Mouse (Mus musculus): ENCODE results near the gene Hoxd3. TPM values are rescaled to one million over a fixed set of nuclear protein-coding genes. Genes with fewer than 3 reads are reported as not detected.

The Hoxd3 gene
- polyA plus RNA-seq, 1 experiment from 2014 or later: 55.9 TPM

GRCm38 (mm10) chr2:74763976-74764375 lies 52.2 kb downstream of the Hoxd3 start:
- no peak for ATAC-seq (ENCODE audit: low FRiP score, low read depth)
- Histone ChIP-seq H3K9ac (no peak overlapping the region), H3K4me1 (peaks cover 20% of the 10 kb centered on the region), H3K4me3 (peak overlapping the region; percentile 60), H3K4me2 (replicated peaks) (peak overlapping the region; percentile 99), H3K36me3 (no peaks in the 10 kb centered on the region), H3K9me3 (no peaks in the 10 kb centered on the region), H3K27ac (no peak overlapping the region), H3K27me3 (replicated peaks) (peaks cover 22% of the 10 kb centered on the region)
- WGBS: 49% methylated on average over 10 of the region's 10 CpGs

GRCm38 (mm10) chr2:74774359-74774758 lies 62.6 kb downstream of the Hoxd3 start:
- Histone ChIP-seq H3K36me3 (no peaks in the 10 kb centered on the region), H3K4me1 (no peaks in the 10 kb centered on the region), H3K27ac (no peak overlapping the region), H3K9me3 (no peaks in the 10 kb centered on the region), H3K27me3 (replicated peaks) (no peaks in the 10 kb centered on the region), H3K9ac (no peak overlapping the region), H3K4me3 (no peak overlapping the region), H3K4me2 (replicated peaks) (no peak overlapping the region)
- ATAC-seq (ENCODE audit: low FRiP score, low read depth): no peak
- WGBS: 91% methylated on average over 2 of the region's 2 CpGs

- ATAC-seq (ENCODE audit: low FRiP score, low read depth): no peak
- 75% methylated on average over 13 of the region's 13 CpGs for WGBS
- H3K4me1 ChIP-seq: no peaks in the 10 kb centered on the region
- H3K27ac ChIP-seq: no peak overlapping the region
- no peaks in the 10 kb centered on the region for H3K9me3 ChIP-seq
- no peaks in the 10 kb centered on the region for H3K36me3 ChIP-seq
- no peak overlapping the region for H3K9ac ChIP-seq
- H3K4me2 ChIP-seq (replicated peaks): no peak overlapping the region
- no peak overlapping the region for H3K4me3 ChIP-seq
- no peaks in the 10 kb centered on the region for H3K27me3 ChIP-seq (replicated peaks)
Observed at GRCm38 (mm10) chr2:74777536-74778275, 66.0 kb downstream of the Hoxd3 start.

- no peak for ATAC-seq (ENCODE audit: low FRiP score, low read depth)
Observed at GRCm38 (mm10) chr2:74781386-74781785, 69.7 kb downstream of the Hoxd3 start.

GRCm38 (mm10) chr2:74795531-74795930 lies 83.8 kb downstream of the Hoxd3 start:
- 62% methylated on average over 7 of the region's 7 CpGs for WGBS
- no peaks in the 10 kb centered on the region for H3K27me3 ChIP-seq (replicated peaks)
- no peaks in the 10 kb centered on the region for H3K9me3 ChIP-seq
- ATAC-seq (ENCODE audit: low FRiP score, low read depth): no peak
- no peak overlapping the region for H3K4me2 ChIP-seq (replicated peaks)
- no peaks in the 10 kb centered on the region for H3K4me1 ChIP-seq
- H3K9ac ChIP-seq: no peak overlapping the region
- no peak overlapping the region for H3K4me3 ChIP-seq
- no peak overlapping the region for H3K27ac ChIP-seq
- no peaks in the 10 kb centered on the region for H3K36me3 ChIP-seq

More at GRCm38 (mm10) chr2:74781386-74781785, 69.7 kb downstream of the Hoxd3 start:
- H3K9me3 ChIP-seq: no peaks in the 10 kb centered on the region
- no peak overlapping the region for H3K9ac ChIP-seq
- H3K4me3 ChIP-seq: no peak overlapping the region
- 78% methylated on average over 5 of the region's 5 CpGs for WGBS
- H3K27ac ChIP-seq: no peak overlapping the region
- H3K27me3 ChIP-seq (replicated peaks): no peaks in the 10 kb centered on the region
- H3K36me3 ChIP-seq: no peaks in the 10 kb centered on the region
- no peak overlapping the region for H3K4me2 ChIP-seq (replicated peaks)
- no peaks in the 10 kb centered on the region for H3K4me1 ChIP-seq

MicroRNAs encoded within 50 kb of the gene (microRNA counts, 519-probe panel; counts per million panel counts)
- microRNA mmu-miR-10b: 8,306 counts per million, percentile 99 among the panel's probes with 10 or more counts

Small RNA genes lying within 50 kb of the gene (microRNA-seq; reads per million reads assigned to microRNA genes)
- not detected for gene Gm44463
- gene Mir10b: 157,777 reads per million, percentile 100 among the genes with 10 or more reads in this experiment

Other genes with a start within 250 kb of the Hoxd3 start
- gene Lnpk, start 132.5 kb upstream of the Hoxd3 start, polyA plus RNA-seq (2016; fragmentation: Nextera tagmentation; extraction: Ambion mirVana): 48.4 and 51.7 TPM in 2 replicates
- gene Evx2, start 52.4 kb upstream of the Hoxd3 start, polyA plus RNA-seq (2016; fragmentation: Nextera tagmentation; extraction: Ambion mirVana): 1.1 and 1.2 TPM in 2 replicates
- 0.57 and 2.5 TPM in 2 replicates for gene Hoxd13, start 43.6 kb upstream of the Hoxd3 start, polyA plus RNA-seq (2016; fragmentation: Nextera tagmentation; extraction: Ambion mirVana)
- gene Hoxd12, start 36.9 kb upstream of the Hoxd3 start, polyA plus RNA-seq (2016; fragmentation: Nextera tagmentation; extraction: Ambion mirVana): 4.1 and 8.0 TPM in 2 replicates
- 19.1 and 25.2 TPM in 2 replicates for gene Hoxd11, start 32.4 kb upstream of the Hoxd3 start, polyA plus RNA-seq (2016; fragmentation: Nextera tagmentation; extraction: Ambion mirVana)
- 48.9 and 49.0 TPM in 2 replicates for gene Hoxd10, start 20.0 kb upstream of the Hoxd3 start, polyA plus RNA-seq (2016; fragmentation: Nextera tagmentation; extraction: Ambion mirVana)
- gene Hoxd9, start 14.2 kb upstream of the Hoxd3 start, polyA plus RNA-seq (2016; fragmentation: Nextera tagmentation; extraction: Ambion mirVana): 34.4 and 36.8 TPM in 2 replicates
- 20.8 and 21.4 TPM in 2 replicates for gene Hoxd8, start 7.3 kb upstream of the Hoxd3 start, polyA plus RNA-seq (2016; fragmentation: Nextera tagmentation; extraction: Ambion mirVana)
- gene Hoxd4, start within 50 bp of the Hoxd3 start, polyA plus RNA-seq (2016; fragmentation: Nextera tagmentation; extraction: Ambion mirVana): 14.2 and 16.0 TPM in 2 replicates
- 6.9 and 9.1 TPM in 2 replicates for gene Gm28230, start 14.8 kb downstream of the Hoxd3 start, polyA plus RNA-seq (2016; fragmentation: Nextera tagmentation; extraction: Ambion mirVana)
- 6.8 and 7.8 TPM in 2 replicates for gene Hoxd1, start 51.1 kb downstream of the Hoxd3 start, polyA plus RNA-seq (2016; fragmentation: Nextera tagmentation; extraction: Ambion mirVana)
- gene Mtx2, start 113.9 kb downstream of the Hoxd3 start, polyA plus RNA-seq (2016; fragmentation: Nextera tagmentation; extraction: Ambion mirVana): 139 and 144 TPM in 2 replicates

All from neural tube, embryonic 12.5 days (tissue).